Mouse (Mus musculus): ENCODE results near the gene 1700025G04Rik.

The 1700025G04Rik gene

GRCm38 (mm10) chr1:152090018-152090553 is at the start of gene 1700025G04Rik:
TSS of gene 1700025G04Rik (minus strand) at chr1:152090125.
- peak; percentile 99 for DNase-seq

GRCm38 (mm10) chr1:152139496-152139895 is 49.6 kb upstream of the 1700025G04Rik start:
- peak; percentile 91 for DNase-seq

GRCm38 (mm10) chr1:152130029-152130727 is 40.3 kb upstream of the 1700025G04Rik start:
- DNase-seq, result peak; percentile 97

GRCm38 (mm10) chr1:152125451-152125850 is 35.5 kb upstream of the 1700025G04Rik start:
- no peak for DNase-seq

GRCm38 (mm10) chr1:152110123-152110522 is 20.2 kb upstream of the 1700025G04Rik start:
- DNase-seq, result no peak

- peak; percentile 29 for DNase-seq
Measured at GRCm38 (mm10) chr1:152106136-152106535, 16.2 kb upstream of the 1700025G04Rik start.

- DNase-seq, result peak; percentile 34
Measured at GRCm38 (mm10) chr1:152105246-152105645, 15.3 kb upstream of the 1700025G04Rik start.

- DNase-seq, result peak; percentile 72
Measured at GRCm38 (mm10) chr1:152101746-152102145, 11.8 kb upstream of the 1700025G04Rik start.

- peak; percentile 58 for DNase-seq
Measured at GRCm38 (mm10) chr1:152096045-152096444, 6.1 kb upstream of the 1700025G04Rik start.

- DNase-seq, result peak; percentile 95
Measured at GRCm38 (mm10) chr1:152090564-152091545, 930 bp upstream of the 1700025G04Rik start.

- peak; percentile 94 for DNase-seq
Measured at GRCm38 (mm10) chr1:152089526-152089925, 399 bp downstream of the 1700025G04Rik start.

GRCm38 (mm10) chr1:152088791-152089401 is 1.0 kb downstream of the 1700025G04Rik start:
- peak; percentile 96 for DNase-seq

GRCm38 (mm10) chr1:152088030-152088429 is 1.9 kb downstream of the 1700025G04Rik start:
- DNase-seq, result peak; percentile 60

- peak; percentile 71 for DNase-seq
Measured at GRCm38 (mm10) chr1:152086951-152087350, 3.0 kb downstream of the 1700025G04Rik start.

GRCm38 (mm10) chr1:152085561-152085960 is 4.4 kb downstream of the 1700025G04Rik start:
- DNase-seq, result peak; percentile 68

- peak; percentile 97 for DNase-seq
Measured at GRCm38 (mm10) chr1:152084638-152085345, 5.1 kb downstream of the 1700025G04Rik start.

- peak; percentile 79 for DNase-seq
Measured at GRCm38 (mm10) chr1:152081954-152082711, 7.8 kb downstream of the 1700025G04Rik start.

GRCm38 (mm10) chr1:152081121-152081520 is 8.8 kb downstream of the 1700025G04Rik start:
- peak; percentile 84 for DNase-seq

GRCm38 (mm10) chr1:152080244-152080643 is 9.7 kb downstream of the 1700025G04Rik start:
- DNase-seq, result peak; percentile 66

GRCm38 (mm10) chr1:152077171-152077715 is 12.7 kb downstream of the 1700025G04Rik start:
- peak; percentile 68 for DNase-seq
